Mouse (Mus musculus) thymus, adult 2 months (tissue): ENCODE data around the gene Slc16a5. TPM values are rescaled to one million over a fixed set of nuclear protein-coding genes. Genes with fewer than 3 reads are reported as not detected.
A peak's percentile ranks its signal among the peaks of the same experiment; 100 is the strongest.

Source experiments
- DNase-seq: peaks from one replicate; pipeline ENCODE4 v3.0.0; 2021
- H3K27ac ChIP-seq: fragments of 200-500 bp; 2 replicates; pipeline ENCODE4 v1.5.1; 2012; ENCODE audit warnings: low read length, control low read depth; ENCODE audit not compliant: control insufficient read depth, insufficient read depth
- H3K27me3 ChIP-seq: fragments of 200-500 bp; 2 replicates; pipeline ENCODE4 v1.6.1; 2012; ENCODE audit warnings: mild to moderate bottlenecking, low read length, moderate library complexity, mixed read lengths; ENCODE audit not compliant: control insufficient read depth, insufficient read depth
- H3K36me3 ChIP-seq: fragments of 200-500 bp; 2 replicates; pipeline ENCODE4 v1.6.1; 2012; ENCODE audit warnings: mild to moderate bottlenecking, low read length, moderate library complexity; ENCODE audit not compliant: control insufficient read depth, insufficient read depth
- H3K4me1 ChIP-seq: fragments of 200-500 bp; replicated peaks from 2 replicates; pipeline ENCODE4 v1.6.1; 2012; ENCODE audit warnings: low read length; ENCODE audit not compliant: control insufficient read depth, insufficient read depth
- H3K4me3 ChIP-seq: fragments of 200-500 bp; 2 replicates; pipeline ENCODE4 v1.5.1; 2012; ENCODE audit warnings: mild to moderate bottlenecking, low read length, control low read depth, moderate library complexity; ENCODE audit not compliant: control insufficient read depth, insufficient read depth
- CTCF ChIP-seq: fragments of 200-500 bp; IDR thresholded peaks from 2 replicates; pipeline ENCODE4 v1.5.1; 2012; ENCODE audit warnings: mild to moderate bottlenecking, control low read depth, low read length, moderate library complexity, borderline replicate concordance; ENCODE audit not compliant: control insufficient read depth, poor library complexity, insufficient read depth; ENCODE audit errors: extremely low read depth
- POLR2A ChIP-seq: fragments of 200-500 bp; IDR thresholded peaks from 2 replicates; pipeline ENCODE4 v1.6.1; 2012; ENCODE audit warnings: mild to moderate bottlenecking, low read length, control low read depth, moderate library complexity; ENCODE audit not compliant: control insufficient read depth, poor library complexity, insufficient read depth; ENCODE audit errors: extremely low read depth
- WGBS: fragments of 180-500 bp; shearing (Covaris S2); methylation state at CpG from one replicate; pipeline ENCODE4 v1.1.7; 2018; 5-methylcytosine and 5-hydroxymethylcytosine counted together
- polyA plus RNA-seq: library from polyadenylated mRNA; depleted of rRNA; stranded (reverse); fragments of >200 nt; gene quantifications from 2 replicates; pipeline ENCODE4 v1.2.3, GENCODE M21; 2012

Slc16a5 gene
- polyA plus RNA-seq, 1 experiment, result 456 TPM

GRCm38 (mm10) chr11:115424666-115425065 lies 37.6 kb upstream of the Slc16a5 start:
- H3K27ac ChIP-seq, result peak overlapping the region; percentile 92
- H3K27me3 ChIP-seq, result no peaks in the 10 kb centered on the region
- peaks cover 5% of the 10 kb centered on the region for H3K36me3 ChIP-seq
- TF ChIP-seq CTCF, result no peak
- TF ChIP-seq POLR2A, result no peak
- H3K4me3 ChIP-seq, result no peak overlapping the region
- 32% methylated on average over 7 of the region's 7 CpGs for WGBS
- DNase-seq, result no peak
- H3K4me1 ChIP-seq, result peaks cover 63% of the 10 kb centered on the region

GRCm38 (mm10) chr11:115425671-115426070 lies 36.6 kb upstream of the Slc16a5 start:
- DNase-seq, result peak; percentile 58
- 14% methylated on average over 6 of the region's 6 CpGs for WGBS
- peaks cover 15% of the 10 kb centered on the region for H3K36me3 ChIP-seq
- H3K4me1 ChIP-seq, result peaks cover 63% of the 10 kb centered on the region
- H3K27ac ChIP-seq, result peak overlapping the region; percentile 92
- H3K4me3 ChIP-seq, result no peak overlapping the region; the same call in 1 of the 2 replicates
- TF ChIP-seq POLR2A (no peak), CTCF (no peak)
- no peaks in the 10 kb centered on the region for H3K27me3 ChIP-seq

GRCm38 (mm10) chr11:115427482-115428331 lies 34.6 kb upstream of the Slc16a5 start:
- Histone ChIP-seq H3K36me3 (peaks cover 31% of the 10 kb centered on the region), H3K4me1 (peaks cover 50% of the 10 kb centered on the region), H3K4me3 (no peak overlapping the region), H3K27me3 (no peaks in the 10 kb centered on the region), H3K27ac (peak overlapping the region; percentile 68)
- DNase-seq, result peak; percentile 83
- 59% methylated on average over 20 of the region's 20 CpGs for WGBS
- TF ChIP-seq CTCF, result peak; percentile 8; the same call in 1 of the 2 replicates
- no peak for TF ChIP-seq POLR2A

GRCm38 (mm10) chr11:115429307-115429706 lies 33.0 kb upstream of the Slc16a5 start:
- no peak for DNase-seq
- Histone ChIP-seq H3K27me3 (no peaks in the 10 kb centered on the region), H3K36me3 (peaks cover 31% of the 10 kb centered on the region), H3K4me3 (no peak overlapping the region), H3K4me1 (peaks cover 41% of the 10 kb centered on the region), H3K27ac (no peak overlapping the region)
- TF ChIP-seq CTCF, result no peak
- no peak for TF ChIP-seq POLR2A
- WGBS, result 96% methylated on average over 7 of the region's 7 CpGs

GRCm38 (mm10) chr11:115430561-115430960 lies 31.7 kb upstream of the Slc16a5 start:
- H3K4me1 ChIP-seq, result peaks cover 36% of the 10 kb centered on the region
- no peak overlapping the region for H3K27ac ChIP-seq
- TF ChIP-seq CTCF (no peak), POLR2A (no peak)
- peaks cover 31% of the 10 kb centered on the region for H3K36me3 ChIP-seq
- 98% methylated on average over 6 of the region's 6 CpGs for WGBS
- no peak for DNase-seq
- no peaks in the 10 kb centered on the region for H3K27me3 ChIP-seq
- H3K4me3 ChIP-seq, result no peak overlapping the region

GRCm38 (mm10) chr11:115432814-115433213 lies 29.5 kb upstream of the Slc16a5 start:
- H3K27ac ChIP-seq, result no peak overlapping the region

GRCm38 (mm10) chr11:115433342-115433741 lies 28.9 kb upstream of the Slc16a5 start:
- Histone ChIP-seq H3K36me3 (peaks cover 31% of the 10 kb centered on the region), H3K27me3 (no peaks in the 10 kb centered on the region), H3K4me1 (peaks cover 27% of the 10 kb centered on the region), H3K27ac (no peak overlapping the region), H3K4me3 (no peak overlapping the region)
- WGBS, result 94% methylated on average over 6 of the region's 6 CpGs
- no peak for TF ChIP-seq POLR2A
- no peak for DNase-seq

More at GRCm38 (mm10) chr11:115432814-115433213, 29.5 kb upstream of the Slc16a5 start:
- TF ChIP-seq CTCF (no peak), POLR2A (no peak)
- no peak for DNase-seq
- H3K36me3 ChIP-seq, result peaks cover 31% of the 10 kb centered on the region
- 95% methylated on average over 4 of the region's 4 CpGs for WGBS
- peaks cover 30% of the 10 kb centered on the region for H3K4me1 ChIP-seq
- no peak overlapping the region for H3K4me3 ChIP-seq
- no peaks in the 10 kb centered on the region for H3K27me3 ChIP-seq
